Mouse (Mus musculus): ENCODE results near the gene Pir. TPM values are rescaled to one million over a fixed set of nuclear protein-coding genes. Genes with fewer than 3 reads are reported as not detected.

Gene Pir
- polyA plus RNA-seq, 2 experiments, result 6.8 to 21.6 TPM

DNA sequence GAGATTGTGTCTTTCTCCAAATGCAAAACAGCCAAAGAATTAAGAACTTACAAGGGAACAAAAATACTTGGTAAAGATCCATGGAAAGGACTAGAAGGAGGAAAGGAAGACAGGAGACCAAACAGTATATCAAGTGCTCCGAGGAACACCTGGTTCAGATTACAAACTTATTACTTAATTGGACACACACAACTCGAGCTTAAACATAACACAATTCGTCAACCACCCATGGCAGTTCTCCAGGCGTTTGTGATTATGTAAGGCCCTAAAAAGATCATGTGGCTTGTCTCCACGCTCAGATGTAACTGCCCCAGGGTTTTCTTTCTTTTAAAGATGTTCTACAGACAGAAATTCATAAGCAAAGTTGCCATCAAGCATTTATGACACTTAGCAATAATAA lies 22.0 kb downstream of the Pir start:
- H3K9ac ChIP-seq (replicated peaks), result no peak overlapping the region
- no peaks in the 10 kb centered on the region for H3K27me3 ChIP-seq (ENCODE audit: control insufficient read depth, insufficient read depth, low read length)
- 47% methylated on average over 5 of the region's 5 CpGs for WGBS (ENCODE audit: insufficient replicate concordance)
- no peak overlapping the region for H3K4me3 ChIP-seq (ENCODE audit: insufficient read depth in 1 of 2, low read depth in 2 of 2, low read length in 2 of 2)
- DNase-seq (ENCODE audit: low read depth in 3 of 3, low spot score in 3 of 3) (no peak), ATAC-seq (ENCODE audit: insufficient read depth) (no peak)
- no peaks in the 10 kb centered on the region for H3K36me3 ChIP-seq (replicated peaks; ENCODE audit: control insufficient read depth, insufficient read depth, low read depth)
- no peak overlapping the region for H3K4me2 ChIP-seq (ENCODE audit: low read depth)
- H3K9me3 ChIP-seq (ENCODE audit: control insufficient read depth, low read length), result no peaks in the 10 kb centered on the region
- no peaks in the 10 kb centered on the region for H3K4me1 ChIP-seq (replicated peaks; ENCODE audit: control insufficient read depth in 2 of 2, insufficient read depth in 2 of 2, low read length in 1 of 2)
- no peak overlapping the region for H3K27ac ChIP-seq
- no peak for TF ChIP-seq CTCF (IDR thresholded peaks at IDR 0.05; ENCODE audit: low read depth)
- TF ChIP-seq EP300 (IDR thresholded peaks at IDR 0.05; ENCODE audit: low read depth), result no peak

DNA sequence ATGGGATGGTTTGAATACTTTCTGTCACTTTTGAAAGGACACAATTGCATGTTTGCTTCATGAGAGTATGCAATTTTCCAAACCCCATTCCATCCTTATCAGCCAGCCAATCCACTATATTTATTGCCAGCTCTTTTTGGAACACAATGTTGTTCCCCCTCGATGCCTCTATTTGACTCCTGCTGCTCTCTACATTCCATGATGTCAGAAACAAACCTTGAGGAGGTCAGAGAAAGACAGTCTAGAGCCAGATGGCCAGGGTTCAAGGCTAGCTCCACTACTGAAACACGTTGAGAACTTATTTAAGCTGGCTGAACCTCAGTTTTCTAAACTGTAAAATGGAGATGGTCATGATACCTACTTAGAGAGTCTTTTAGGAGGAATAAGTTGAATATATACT lies 37.1 kb downstream of the Pir start:
- no peak for ATAC-seq (ENCODE audit: insufficient read depth)
- TF ChIP-seq EP300 (IDR thresholded peaks at IDR 0.05; ENCODE audit: low read depth) (no peak), CTCF (IDR thresholded peaks at IDR 0.05; ENCODE audit: low read depth) (no peak)
- H3K9me3 ChIP-seq (ENCODE audit: control insufficient read depth, low read length), result no peaks in the 10 kb centered on the region
- H3K4me1 ChIP-seq (replicated peaks; ENCODE audit: control insufficient read depth in 2 of 2, insufficient read depth in 2 of 2, low read length in 1 of 2), result no peaks in the 10 kb centered on the region
- no peak overlapping the region for H3K4me2 ChIP-seq (ENCODE audit: low read depth)
- 41% methylated on average over 2 of the region's 2 CpGs for WGBS (ENCODE audit: insufficient replicate concordance)
- H3K27ac ChIP-seq, result no peak overlapping the region
- no peak overlapping the region for H3K9ac ChIP-seq (replicated peaks)
- no peak overlapping the region for H3K4me3 ChIP-seq (ENCODE audit: insufficient read depth in 1 of 2, low read depth in 2 of 2, low read length in 2 of 2)
- DNase-seq (ENCODE audit: low read depth in 3 of 3, low spot score in 3 of 3), result no peak
- no peaks in the 10 kb centered on the region for H3K36me3 ChIP-seq (replicated peaks; ENCODE audit: control insufficient read depth, insufficient read depth, low read depth)
- H3K27me3 ChIP-seq (ENCODE audit: control insufficient read depth, insufficient read depth, low read length), result no peaks in the 10 kb centered on the region

DNA sequence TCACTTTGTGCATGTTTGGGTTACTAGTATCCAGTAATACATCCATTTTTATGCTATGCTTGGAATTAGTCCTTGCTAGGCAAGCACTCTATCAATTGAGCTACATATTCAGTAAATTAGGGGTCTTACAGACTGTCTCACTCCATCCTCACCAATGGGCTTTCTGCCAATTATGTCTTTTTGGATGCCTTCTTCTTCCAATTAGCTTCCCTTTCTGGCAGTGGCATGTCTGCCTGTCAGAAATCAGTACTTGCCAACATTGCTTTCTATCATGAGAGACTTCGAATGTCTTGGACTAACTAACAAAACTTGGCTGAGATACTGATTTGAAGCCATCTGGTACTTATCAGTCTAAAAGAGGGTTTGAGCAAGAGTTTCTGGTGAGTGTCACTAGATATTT lies 44.7 kb downstream of the Pir start:
- Histone ChIP-seq H3K27me3 (ENCODE audit: control insufficient read depth, insufficient read depth, low read length) (no peaks in the 10 kb centered on the region; the same call in 1 of the 2 replicates), H3K27ac (no peak overlapping the region), H3K9me3 (ENCODE audit: control insufficient read depth, low read length) (no peaks in the 10 kb centered on the region), H3K9ac (replicated peaks) (no peak overlapping the region), H3K36me3 (replicated peaks; ENCODE audit: control insufficient read depth, insufficient read depth, low read depth) (no peaks in the 10 kb centered on the region), H3K4me3 (ENCODE audit: insufficient read depth in 1 of 2, low read depth in 2 of 2, low read length in 2 of 2) (no peak overlapping the region), H3K4me2 (ENCODE audit: low read depth) (no peak overlapping the region), H3K4me1 (replicated peaks; ENCODE audit: control insufficient read depth in 2 of 2, insufficient read depth in 2 of 2, low read length in 1 of 2) (no peaks in the 10 kb centered on the region)
- 59% methylated on average over 1 of the region's 1 CpGs for WGBS (ENCODE audit: insufficient replicate concordance)
- no peak for TF ChIP-seq EP300 (IDR thresholded peaks at IDR 0.05; ENCODE audit: low read depth)
- TF ChIP-seq CTCF (IDR thresholded peaks at IDR 0.05; ENCODE audit: low read depth), result no peak
- DNase-seq (ENCODE audit: low read depth in 3 of 3, low spot score in 3 of 3), result no peak
- ATAC-seq (ENCODE audit: insufficient read depth), result no peak

DNA sequence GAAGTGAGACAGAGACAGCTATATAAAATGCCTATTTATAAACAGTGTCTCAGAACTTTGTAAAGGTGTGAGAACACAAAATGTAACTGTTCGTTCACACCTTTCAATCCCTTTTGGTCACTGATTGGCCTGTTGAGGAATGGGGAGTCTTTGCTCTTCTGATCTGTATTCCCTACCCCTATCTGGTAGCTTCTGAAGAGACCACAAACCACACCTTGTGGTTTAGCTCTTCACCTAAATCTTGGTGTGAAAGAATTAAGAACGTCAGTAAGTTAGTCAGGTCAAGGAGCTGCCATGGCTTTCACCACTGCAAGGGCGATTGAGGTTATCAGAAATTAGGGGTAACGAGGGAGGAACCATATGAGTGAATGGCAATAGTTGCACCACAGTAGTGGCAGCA lies 49.4 kb downstream of the Pir start:
- Histone ChIP-seq H3K27ac (no peak overlapping the region), H3K36me3 (replicated peaks; ENCODE audit: control insufficient read depth, insufficient read depth, low read depth) (no peaks in the 10 kb centered on the region), H3K9ac (replicated peaks) (no peak overlapping the region), H3K4me2 (ENCODE audit: low read depth) (no peak overlapping the region), H3K4me3 (ENCODE audit: insufficient read depth in 1 of 2, low read depth in 2 of 2, low read length in 2 of 2) (no peak overlapping the region), H3K9me3 (ENCODE audit: control insufficient read depth, low read length) (no peaks in the 10 kb centered on the region), H3K27me3 (ENCODE audit: control insufficient read depth, insufficient read depth, low read length) (no peaks in the 10 kb centered on the region; the same call in 1 of the 2 replicates), H3K4me1 (replicated peaks; ENCODE audit: control insufficient read depth in 2 of 2, insufficient read depth in 2 of 2, low read length in 1 of 2) (no peaks in the 10 kb centered on the region)
- DNase-seq (ENCODE audit: low read depth in 3 of 3, low spot score in 3 of 3) (no peak), ATAC-seq (ENCODE audit: insufficient read depth) (no peak)
- no peak for TF ChIP-seq CTCF (IDR thresholded peaks at IDR 0.05; ENCODE audit: low read depth)
- TF ChIP-seq EP300 (IDR thresholded peaks at IDR 0.05; ENCODE audit: low read depth), result no peak
- WGBS (ENCODE audit: insufficient replicate concordance), result 59% methylated on average over 4 of the region's 4 CpGs

DNA sequence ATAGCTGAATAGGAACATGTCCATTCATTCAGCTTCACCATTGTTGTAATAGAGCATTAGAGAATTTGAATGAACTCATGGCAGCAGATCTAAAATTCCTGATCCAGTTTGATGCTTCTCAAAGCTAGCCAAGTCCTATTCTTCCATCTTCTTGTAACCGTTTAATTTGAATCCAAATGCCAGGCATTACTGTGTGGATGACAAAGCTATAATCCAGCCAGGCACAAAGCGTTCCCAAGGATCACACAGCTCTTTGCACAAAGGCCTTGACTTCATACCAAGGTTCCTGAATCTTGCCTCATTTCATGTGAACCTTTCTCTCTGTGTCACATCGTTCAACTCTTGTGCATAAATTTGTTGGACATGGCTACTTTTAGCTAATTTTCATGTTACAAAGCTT lies 50.9 kb downstream of the Pir start:
- H3K4me1 ChIP-seq (replicated peaks; ENCODE audit: control insufficient read depth in 2 of 2, insufficient read depth in 2 of 2, low read length in 1 of 2), result no peaks in the 10 kb centered on the region
- TF ChIP-seq EP300 (IDR thresholded peaks at IDR 0.05; ENCODE audit: low read depth) (no peak), CTCF (IDR thresholded peaks at IDR 0.05; ENCODE audit: low read depth) (no peak)
- H3K36me3 ChIP-seq (replicated peaks; ENCODE audit: control insufficient read depth, insufficient read depth, low read depth), result no peaks in the 10 kb centered on the region
- H3K4me2 ChIP-seq (ENCODE audit: low read depth), result no peak overlapping the region
- no peak overlapping the region for H3K9ac ChIP-seq (replicated peaks)
- 65% methylated on average over 3 of the region's 3 CpGs for WGBS (ENCODE audit: insufficient replicate concordance)
- no peak overlapping the region for H3K4me3 ChIP-seq (ENCODE audit: insufficient read depth in 1 of 2, low read depth in 2 of 2, low read length in 2 of 2)
- H3K9me3 ChIP-seq (ENCODE audit: control insufficient read depth, low read length), result no peaks in the 10 kb centered on the region
- DNase-seq (ENCODE audit: low read depth in 3 of 3, low spot score in 3 of 3) (no peak), ATAC-seq (ENCODE audit: insufficient read depth) (no peak)
- no peaks in the 10 kb centered on the region; the same call in 1 of the 2 replicates for H3K27me3 ChIP-seq (ENCODE audit: control insufficient read depth, insufficient read depth, low read length)
- H3K27ac ChIP-seq, result no peak overlapping the region
